In the genomic region with DNA sequence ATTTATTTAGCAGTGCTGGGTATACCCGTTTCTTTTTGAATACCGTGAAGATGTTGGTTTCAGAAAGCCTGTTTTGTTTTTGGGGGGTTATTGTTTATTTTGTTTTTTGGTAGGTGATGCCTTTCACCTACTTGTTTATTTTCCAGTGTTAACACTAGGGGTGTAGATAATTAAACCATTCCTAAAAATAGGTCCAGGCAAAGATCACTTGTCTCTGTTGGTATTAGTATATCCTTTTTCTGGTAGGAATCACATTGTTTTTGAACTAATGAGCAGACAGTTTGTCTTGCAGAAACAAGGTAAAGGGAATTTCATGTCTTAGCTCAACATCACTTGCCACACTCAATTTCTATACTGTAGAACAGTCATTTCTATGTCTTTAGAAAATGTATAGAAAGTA, we compare ENCODE assay signal across 8 mouse cellular contexts. TPM values are rescaled to one million over a fixed set of nuclear protein-coding genes. Genes with fewer than 3 reads are reported as not detected.
A peak's percentile ranks its signal among the peaks of the same experiment; 100 is the strongest.
DNase-seq lines count a peak whose midpoint lies in the region; ATAC-seq lines count a peak whose summit lies in the region.

No protein-coding gene starts in this region.

- H3K27ac ChIP-seq in embryonic facial prominence, embryonic 11.5 days (replicated peaks; ENCODE audit: low read depth, low read length): no peak overlapping the region
- no peak overlapping the region for H3K27ac ChIP-seq in hindbrain, embryonic 14.5 days
- no peak overlapping the region for H3K27ac ChIP-seq in midbrain, embryonic 14.5 days (replicated peaks; ENCODE audit: low read depth, low read length)

- peak; percentile 61 for DNase-seq in kidney, adult 9 months
- DNase-seq in kidney, adult 18-20 months: no peak
- no peak for DNase-seq in embryonic facial prominence, embryonic 11.5 days (ENCODE audit: low spot score)
- no peak for DNase-seq in hindbrain, embryonic 14.5 days (ENCODE audit: low spot score)
- no peak for DNase-seq in midbrain, embryonic 14.5 days
- no peak for DNase-seq in gastrocnemius, postnatal 14 days
- DNase-seq in gastrocnemius, postnatal 4 days (ENCODE audit: low spot score in 2 of 2): no peak
- no peak for DNase-seq in layer of hippocampus, adult 11-12 months (ENCODE audit: low spot score)

- ATAC-seq in embryonic facial prominence, embryonic 11.5 days (replicated peaks; ENCODE audit: insufficient number of reproducible peaks, low FRiP score, low TSS enrichment, low read depth): no peak
- ATAC-seq in hindbrain, embryonic 14.5 days (ENCODE audit: low FRiP score): no peak
- ATAC-seq in midbrain, embryonic 14.5 days (ENCODE audit: low FRiP score, low TSS enrichment): no peak

- peak overlapping the region; percentile 10; the same call in 1 of the 2 replicates for H3K4me2 ChIP-seq in embryonic facial prominence, embryonic 11.5 days (ENCODE audit: low read depth, low read length)
- peak overlapping the region; percentile 87 for H3K4me2 ChIP-seq in hindbrain, embryonic 14.5 days (replicated peaks)
- H3K4me2 ChIP-seq in midbrain, embryonic 14.5 days (ENCODE audit: low read length): peak overlapping the region; percentile 84

- H3K27me3 ChIP-seq in embryonic facial prominence, embryonic 11.5 days (ENCODE audit: control insufficient read depth, insufficient read depth, low read length): no peaks in the 10 kb centered on the region
- H3K27me3 ChIP-seq in hindbrain, embryonic 14.5 days (ENCODE audit: control insufficient read depth, insufficient read depth, low read length): no peaks in the 10 kb centered on the region
- H3K27me3 ChIP-seq in midbrain, embryonic 14.5 days (ENCODE audit: control insufficient read depth, insufficient read depth, low read length): no peaks in the 10 kb centered on the region

- H3K4me3 ChIP-seq in embryonic facial prominence, embryonic 11.5 days (ENCODE audit: low read depth, low read length): peak overlapping the region; percentile 15; the same call in 1 of the 2 replicates
- peak overlapping the region; percentile 75 for H3K4me3 ChIP-seq in hindbrain, embryonic 14.5 days (replicated peaks; ENCODE audit: low read length)
- peak overlapping the region; percentile 88 for H3K4me3 ChIP-seq in midbrain, embryonic 14.5 days (replicated peaks; ENCODE audit: low read depth, low read length)

- WGBS in embryonic facial prominence, embryonic 11.5 days: 63% methylated on average over 2 of the region's 2 CpGs
- 58% methylated on average over 2 of the region's 2 CpGs for WGBS in hindbrain, embryonic 14.5 days
- WGBS in midbrain, embryonic 14.5 days: 74% methylated on average over 2 of the region's 2 CpGs

- no peaks in the 10 kb centered on the region for H3K36me3 ChIP-seq in embryonic facial prominence, embryonic 11.5 days (replicated peaks; ENCODE audit: control insufficient read depth, insufficient read depth, low read depth, low read length)
- H3K36me3 ChIP-seq in hindbrain, embryonic 14.5 days (replicated peaks; ENCODE audit: control insufficient read depth, insufficient read depth): no peaks in the 10 kb centered on the region
- no peaks in the 10 kb centered on the region for H3K36me3 ChIP-seq in midbrain, embryonic 14.5 days (ENCODE audit: control insufficient read depth, insufficient read depth, low read length)

- H3K9ac ChIP-seq in embryonic facial prominence, embryonic 11.5 days (replicated peaks; ENCODE audit: low read length): no peak overlapping the region
- H3K9ac ChIP-seq in hindbrain, embryonic 14.5 days: peak overlapping the region; percentile 68
- no peak overlapping the region; the same call in 1 of the 2 replicates for H3K9ac ChIP-seq in midbrain, embryonic 14.5 days (replicated peaks; ENCODE audit: low read length)

- H3K4me1 ChIP-seq in embryonic facial prominence, embryonic 11.5 days (ENCODE audit: control insufficient read depth, insufficient read depth, low read length): no peaks in the 10 kb centered on the region
- peaks cover 40% of the 10 kb centered on the region for H3K4me1 ChIP-seq in hindbrain, embryonic 14.5 days (replicated peaks; ENCODE audit: control insufficient read depth, insufficient read depth, low read length)
- peaks cover 36% of the 10 kb centered on the region for H3K4me1 ChIP-seq in midbrain, embryonic 14.5 days (ENCODE audit: control insufficient read depth, insufficient read depth, low read length)

- no peaks in the 10 kb centered on the region for H3K9me3 ChIP-seq in embryonic facial prominence, embryonic 11.5 days (replicated peaks; ENCODE audit: control insufficient read depth, low read length)
- no peaks in the 10 kb centered on the region for H3K9me3 ChIP-seq in hindbrain, embryonic 14.5 days (ENCODE audit: control insufficient read depth, low read length)
- H3K9me3 ChIP-seq in midbrain, embryonic 14.5 days (ENCODE audit: control insufficient read depth, low read length): no peaks in the 10 kb centered on the region; the same call in 1 of the 2 replicates

- intact Hi-C loops in gastrocnemius, postnatal 14 days (cut with DNase I; ENCODE audit: low total_unique reads): no loop called here

RNA-seq across cellular contexts. Expression of gene Cpeb4, which starts 2.1 kb away (rescaled TPM):
- polyA plus RNA-seq in embryonic facial prominence, embryonic 11.5 days (2014; fragmentation: Nextera tagmentation; extraction: Ambion mirVana): 5.8 and 7.1 TPM in 2 replicates
- 37.6 and 40.9 TPM in 2 replicates for polyA plus RNA-seq in hindbrain, embryonic 14.5 days (2014; fragmentation: Nextera tagmentation; extraction: Ambion mirVana)
- polyA plus RNA-seq in midbrain, embryonic 14.5 days (2014; fragmentation: Nextera tagmentation; extraction: Ambion mirVana): 32.2 and 34.5 TPM in 2 replicates
- total RNA-seq in gastrocnemius, postnatal 14 days (2021): 10 to 100 TPM; 63.1 to 66.2 TPM
- total RNA-seq in gastrocnemius, postnatal 4 days (2021): 10 to 100 TPM; 69.5 to 76.1 TPM

Comparison
In these comparisons a context has a peak if more than half of its experiments do, and no peak if none do; other contexts are left out.
1. H3K4me2 ChIP-seq: peak in every context shown above with its lines; median percentile 87 in hindbrain, embryonic 14.5 days; 84 in midbrain, embryonic 14.5 days; 10 in embryonic facial prominence, embryonic 11.5 days.
2. H3K4me3 ChIP-seq: peak in every context shown above with its lines; median percentile 88 in midbrain, embryonic 14.5 days; 75 in hindbrain, embryonic 14.5 days; 15 in embryonic facial prominence, embryonic 11.5 days.